In the genomic region with DNA sequence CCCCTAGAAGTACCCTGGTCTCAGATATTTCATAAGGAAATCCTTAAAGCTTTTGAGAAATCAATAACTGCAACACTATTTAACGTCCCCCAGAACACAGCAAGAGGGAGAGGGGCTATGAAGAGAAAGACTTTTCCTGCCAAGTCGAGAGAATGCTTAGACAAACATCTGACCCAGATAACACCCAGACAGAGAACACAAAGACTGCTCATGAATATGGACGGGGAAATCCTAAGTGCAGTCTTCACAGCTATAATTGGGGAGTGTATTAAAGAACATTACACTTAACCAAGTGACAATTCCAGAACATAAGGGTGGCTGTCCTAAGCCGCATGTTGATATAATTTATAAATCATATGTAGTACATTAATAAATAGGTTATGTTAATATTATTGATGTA, we compare ENCODE assay signal across 15 mouse cellular contexts.
"Had no signal": no experiment of that assay in that cellular context is flagged by ENCODE, and none has a peak within 500 bp of the region (broad histone marks: within the 10 kb centered on the region; RNA-seq: fewer than 3 reads in every experiment).

No protein-coding gene starts in this region.

- H3K36me3 ChIP-seq: kidney, embryonic 15.5 days; liver, embryonic 13.5 days; stomach, embryonic 15.5 days had no signal

- DNase-seq: kidney, postnatal 10 days; kidney, postnatal 36 days; layer of hippocampus, postnatal 36 days; liver, embryonic 13.5 days; lung, adult 2 months; lung, postnatal 14 days; lung, postnatal 4 days; midbrain, embryonic 14.5 days; right cerebral cortex, postnatal 25 days; spleen, adult 18-20 months; thymus, postnatal 25 days had no signal

- H3K4me3 ChIP-seq: kidney, embryonic 15.5 days; left cerebral cortex, adult 2 months; liver, embryonic 13.5 days; stomach, embryonic 15.5 days had no signal

- H3K9ac ChIP-seq: kidney, embryonic 15.5 days; liver, embryonic 13.5 days; stomach, embryonic 15.5 days had no signal

- H3K27me3 ChIP-seq: kidney, embryonic 15.5 days; liver, embryonic 13.5 days; stomach, embryonic 15.5 days had no signal

- H3K4me2 ChIP-seq: kidney, embryonic 15.5 days; liver, embryonic 13.5 days; midbrain, embryonic 11.5 days; stomach, embryonic 15.5 days had no signal

- H3K27ac ChIP-seq: kidney, embryonic 15.5 days; left cerebral cortex, adult 2 months; liver, embryonic 13.5 days; stomach, embryonic 15.5 days had no signal

- H3K9me3 ChIP-seq: kidney, embryonic 15.5 days; stomach, embryonic 15.5 days had no signal

- H3K4me1 ChIP-seq: liver, embryonic 13.5 days; stomach, embryonic 15.5 days had no signal
